Mouse (Mus musculus) layer of hippocampus, adult 18-20 months (tissue): ENCODE measurements around the gene Degs1. TPM values are rescaled to one million over a fixed set of nuclear protein-coding genes. Genes with fewer than 3 reads are reported as not detected.
A peak's percentile ranks its signal among the peaks of the same experiment; 100 is the strongest.
"Not testable (repeated sequence)": the region's sequence is repeated elsewhere in the genome, so short reads cannot be mapped to it uniquely, and the experiment has no call there.

Experiments used
- DNase-seq, 2 experiments: peaks; one replicate each; pipeline ENCODE4 v3.0.0; 2022; ENCODE audit warnings: low spot score in 2 of 2
- long read RNA-seq: library from polyadenylated mRNA; stranded (forward); transcript quantifications from one replicate; pipeline ENCODE4 v2.0.0, GENCODE M21; 2021
- total RNA-seq, 2 experiments: library from RNA; stranded (reverse); gene quantifications; 2 replicates each; pipeline ENCODE4 v1.2.3; 2021

The Degs1 gene
- 10 to 100 TPM; 68.8 to 68.9 TPM for total RNA-seq
- long read RNA-seq, transcript Degs1-201 (3 exons, 2,048 nt) = major isoform, 111 of 117 reads
- long read RNA-seq, partial matches to known transcripts = 1 of 117 reads
- long read RNA-seq, other reads (novel, unspliced or antisense) = 5 of 117 reads

DNA sequence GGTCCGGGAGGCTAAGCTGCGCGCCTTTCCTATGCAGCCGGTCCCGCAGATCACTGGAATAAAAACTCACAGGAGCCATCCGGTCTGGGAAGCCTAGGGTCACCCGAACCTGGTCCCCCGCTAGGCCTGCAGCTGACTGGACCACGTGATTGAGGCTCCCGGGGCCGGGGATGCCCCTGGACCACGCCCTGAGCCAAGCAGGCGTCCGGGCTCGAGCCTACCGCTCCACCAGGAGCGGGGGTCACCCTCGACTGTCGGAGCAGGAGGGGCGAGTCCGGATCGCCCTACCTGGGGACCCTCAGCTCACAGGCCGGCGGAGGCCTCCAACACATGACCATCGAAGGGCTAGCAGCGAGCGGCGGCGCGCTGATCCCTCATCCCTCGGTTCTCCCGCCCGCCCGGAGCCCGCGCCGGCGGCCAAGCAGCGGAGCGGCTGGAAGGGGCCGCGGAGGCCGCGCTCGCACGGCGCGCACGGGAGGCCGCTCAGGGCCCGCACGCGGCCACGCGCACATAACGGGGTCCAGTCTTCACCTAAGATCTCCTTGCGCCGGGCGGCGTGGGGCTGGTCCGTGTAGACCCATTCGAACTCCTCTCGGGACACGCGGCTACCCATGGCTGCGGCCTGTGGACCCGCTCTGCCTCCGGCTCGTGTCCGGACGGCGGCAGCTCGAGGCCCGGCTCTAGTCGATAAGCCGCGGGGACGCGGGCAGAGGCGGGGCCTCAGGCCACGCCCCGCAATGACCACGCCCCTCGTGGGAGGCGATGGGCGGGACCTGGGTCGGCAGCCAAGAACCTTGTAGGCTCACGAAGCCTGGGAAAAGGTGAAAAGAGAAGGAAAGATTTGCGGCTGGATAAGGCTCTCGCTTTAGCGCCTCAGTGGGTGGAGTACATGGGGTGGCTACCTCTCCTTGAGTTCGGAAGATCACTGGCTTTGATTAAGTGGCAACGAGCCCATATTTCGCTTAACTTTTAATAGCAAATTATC, at the start of gene Degs1:
TSS of gene Degs1 (minus strand) at position 714 of the 985 bp plus-strand sequence.
- peak; percentile 86 to 94 for DNase-seq

DNA sequence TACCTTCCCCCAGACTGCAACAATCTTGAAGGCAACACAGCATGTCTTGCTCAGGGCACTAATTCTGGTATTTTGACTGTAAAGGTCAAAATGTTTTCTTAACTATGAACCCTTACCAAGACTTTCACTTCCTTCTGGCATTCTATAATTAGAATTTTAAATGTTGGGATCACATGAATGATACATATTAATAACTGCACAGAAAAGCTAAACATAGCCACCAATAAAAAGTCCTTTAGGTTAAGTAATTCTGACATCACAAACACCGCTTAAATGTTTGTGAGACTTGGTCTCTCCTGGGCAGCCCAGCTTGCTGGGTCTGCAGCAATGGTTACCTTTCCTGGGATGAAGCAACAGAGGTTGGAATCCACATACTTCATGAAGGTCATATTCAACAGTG, 43.3 kb upstream of the Degs1 start:
- no peak for DNase-seq

DNA sequence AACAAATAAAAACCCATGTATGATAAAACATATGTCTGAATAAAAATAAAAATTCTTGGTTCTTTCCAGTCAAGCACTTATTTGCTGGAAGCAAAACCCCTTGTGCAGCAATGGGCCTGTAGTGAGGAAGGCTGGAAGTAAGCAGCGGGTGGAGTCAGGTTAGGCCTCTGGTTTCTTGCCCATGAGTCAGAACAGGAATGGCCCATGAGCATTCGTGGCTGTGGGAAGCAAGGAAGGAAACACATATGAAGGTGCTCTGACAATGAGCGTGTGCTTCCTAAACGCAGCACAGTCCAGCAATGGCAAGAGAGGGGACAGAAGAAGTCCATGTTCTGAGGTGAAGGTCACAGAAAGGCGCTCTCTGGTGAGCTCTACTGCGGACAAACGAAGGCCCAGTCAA, 41.9 kb upstream of the Degs1 start:
- no peak for DNase-seq

DNA sequence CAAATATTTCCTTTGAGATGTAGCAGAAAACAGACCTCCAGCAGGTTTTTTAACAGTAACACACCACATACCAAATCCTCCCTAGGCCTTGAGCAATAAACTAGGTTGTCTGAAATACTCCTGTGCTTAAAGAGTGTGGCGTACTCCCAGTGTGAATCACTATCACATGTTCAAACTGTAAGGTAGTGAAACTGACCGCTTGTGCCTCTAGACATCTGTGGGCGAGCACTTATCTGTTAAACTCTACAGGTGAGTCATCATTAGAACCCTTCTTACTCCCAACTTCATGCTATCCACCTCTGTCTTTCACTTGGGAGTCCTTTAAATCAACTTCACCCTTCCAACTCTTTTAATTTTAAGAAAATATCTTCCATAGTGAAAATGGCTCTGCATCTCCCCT, 40.5 kb upstream of the Degs1 start:
- no peak for DNase-seq

DNA sequence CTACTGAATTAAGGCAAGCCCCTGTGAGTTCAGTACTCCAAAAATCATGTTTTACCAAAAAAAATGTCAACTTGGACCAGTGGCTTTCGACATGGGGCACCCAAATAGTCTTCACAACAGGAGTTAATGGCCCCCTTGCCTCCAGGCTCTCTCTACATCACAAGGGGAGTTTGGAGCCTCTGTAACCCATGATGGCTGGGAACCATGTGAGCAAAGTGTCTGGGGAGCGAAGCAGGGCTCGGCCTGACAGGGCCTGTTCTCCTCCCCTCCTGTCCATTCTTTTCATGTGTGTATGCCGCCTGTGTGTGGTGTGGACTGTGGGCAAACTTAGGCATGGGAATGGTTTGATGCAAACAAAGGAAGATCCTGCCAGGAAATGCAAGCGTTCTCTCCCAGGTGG, 31.6 kb upstream of the Degs1 start:
- DNase-seq = no peak

DNA sequence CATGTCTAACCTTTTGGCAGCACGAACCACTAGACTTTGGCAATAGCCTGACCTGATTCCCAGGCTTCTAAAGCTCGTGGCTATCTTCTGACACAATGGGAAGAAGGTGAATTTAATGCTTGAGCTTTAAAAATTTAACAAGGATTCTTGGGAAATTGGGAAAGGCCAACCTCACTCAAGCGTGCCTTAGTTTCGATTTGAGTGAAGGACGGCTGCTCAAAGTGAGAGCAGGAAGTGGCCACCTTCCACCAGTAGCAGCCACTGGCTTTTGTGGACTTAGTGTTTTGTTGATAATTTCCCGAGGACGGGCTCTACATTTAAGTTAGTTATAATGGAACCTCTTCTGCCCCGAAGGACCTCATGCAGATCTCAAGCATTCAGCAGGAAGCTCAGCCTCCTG, 30.6 kb upstream of the Degs1 start:
- no peak for DNase-seq

DNA sequence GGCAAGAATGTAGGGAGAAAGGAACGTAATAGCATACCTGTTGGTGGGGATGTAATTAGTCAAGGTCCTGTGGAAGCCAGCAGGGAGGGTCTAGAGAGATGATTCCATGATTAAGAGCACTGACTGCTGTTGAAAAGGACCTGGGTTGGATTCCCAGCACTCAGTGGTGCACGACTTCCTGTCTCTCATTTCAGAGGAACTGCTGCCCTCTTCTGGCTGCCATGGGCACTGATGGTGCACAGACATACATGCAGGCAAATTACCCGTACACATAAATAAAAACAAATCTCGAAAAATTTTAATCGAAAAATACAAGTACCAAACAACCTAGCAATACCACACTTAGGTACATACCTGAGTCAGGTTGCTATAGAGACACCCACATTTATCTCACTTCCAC, 28.8 kb upstream of the Degs1 start:
- no peak for DNase-seq

DNA sequence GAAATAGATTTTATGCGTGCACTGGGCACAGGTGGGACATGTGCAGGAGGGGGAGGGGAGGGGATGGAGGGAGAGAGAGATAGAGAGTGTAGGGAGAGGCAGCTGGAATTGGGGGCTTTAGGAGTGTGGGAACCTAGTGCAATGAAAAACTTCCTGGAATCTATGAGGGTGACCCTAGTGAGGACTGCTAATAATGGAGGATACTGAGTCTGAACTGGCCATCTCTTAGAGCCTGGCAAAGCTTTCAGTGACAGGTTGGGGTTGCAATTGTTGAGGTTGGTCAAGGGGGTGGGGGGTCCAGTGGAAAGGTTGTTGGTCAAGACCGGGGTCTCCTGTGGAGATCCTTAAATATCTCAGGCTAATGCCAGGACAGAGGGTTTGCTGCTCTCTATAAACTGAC, 27.7 kb upstream of the Degs1 start:
- no peak for DNase-seq

DNA sequence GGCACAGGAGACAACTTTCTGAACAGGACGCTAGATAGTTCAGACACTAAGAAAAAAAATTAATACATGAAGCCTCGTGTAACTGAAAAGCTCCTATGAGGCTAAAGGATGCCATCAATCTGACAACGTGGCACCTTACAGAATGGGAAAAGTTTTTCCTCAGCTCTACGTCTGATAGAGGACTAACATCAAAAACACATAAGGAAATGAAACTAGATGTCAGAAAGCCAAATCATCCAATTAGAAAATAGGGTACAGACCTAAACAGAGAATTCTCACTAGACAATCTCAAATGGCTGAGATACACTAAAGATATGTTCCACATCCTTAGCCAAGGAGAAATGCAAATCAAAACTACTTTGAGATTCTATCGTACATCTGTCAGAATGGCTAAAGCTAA, 26.8 kb upstream of the Degs1 start:
- DNase-seq = no peak

DNA sequence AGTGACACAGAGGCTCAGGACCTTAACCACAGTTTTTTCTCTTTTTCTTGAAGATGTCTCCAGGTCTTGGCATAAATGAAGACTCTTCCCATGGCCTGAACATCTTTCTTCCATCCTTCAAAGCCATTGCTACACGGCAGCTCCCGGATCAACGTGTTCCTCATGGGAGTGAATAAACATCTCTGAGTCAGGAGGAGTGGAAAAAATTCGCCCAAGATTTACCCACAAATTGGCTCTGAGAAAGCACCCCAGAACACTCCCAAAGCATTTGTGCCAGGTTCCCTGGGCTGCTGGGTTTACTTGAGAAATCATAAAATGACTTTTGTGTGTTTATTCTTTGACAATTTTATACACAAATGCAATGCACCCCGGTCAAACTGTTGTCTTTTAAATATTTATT, 20.3 kb upstream of the Degs1 start:
- no peak for DNase-seq

DNA sequence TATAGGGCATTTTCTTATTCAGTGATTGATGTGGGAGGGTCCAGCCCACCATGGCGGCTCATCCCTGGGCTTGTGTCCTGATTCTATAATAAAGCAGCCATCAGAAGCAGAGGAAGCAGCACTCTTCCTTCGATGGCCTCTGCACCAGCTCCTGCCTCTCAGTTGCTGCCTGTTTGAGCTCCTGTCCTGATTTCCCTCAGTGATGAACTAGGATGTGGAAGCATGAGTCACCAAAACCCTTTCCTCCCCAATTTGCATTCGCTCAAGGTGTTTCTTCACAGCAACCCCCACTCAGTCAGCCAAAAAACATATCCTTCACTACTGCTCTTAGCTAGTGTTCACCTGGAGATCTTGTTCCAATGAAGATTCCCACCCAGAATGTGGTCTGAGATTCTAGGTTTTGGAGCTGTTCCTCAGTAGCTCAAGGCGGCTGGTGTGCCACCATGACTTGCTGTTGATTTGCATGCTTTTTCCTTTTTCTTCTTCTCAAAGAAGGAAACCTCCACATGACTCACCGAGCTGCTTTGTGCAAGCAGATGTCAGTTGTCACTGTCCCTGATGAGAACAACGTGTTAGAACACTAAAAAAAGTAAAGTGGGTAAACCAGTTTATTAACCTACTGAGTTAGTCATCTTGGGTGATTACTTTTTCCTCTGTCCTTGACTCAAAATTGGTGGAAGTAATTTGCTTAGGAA, 19.7 kb upstream of the Degs1 start:
- DNase-seq = peak in 1 of 2 experiments; percentile 37

DNA sequence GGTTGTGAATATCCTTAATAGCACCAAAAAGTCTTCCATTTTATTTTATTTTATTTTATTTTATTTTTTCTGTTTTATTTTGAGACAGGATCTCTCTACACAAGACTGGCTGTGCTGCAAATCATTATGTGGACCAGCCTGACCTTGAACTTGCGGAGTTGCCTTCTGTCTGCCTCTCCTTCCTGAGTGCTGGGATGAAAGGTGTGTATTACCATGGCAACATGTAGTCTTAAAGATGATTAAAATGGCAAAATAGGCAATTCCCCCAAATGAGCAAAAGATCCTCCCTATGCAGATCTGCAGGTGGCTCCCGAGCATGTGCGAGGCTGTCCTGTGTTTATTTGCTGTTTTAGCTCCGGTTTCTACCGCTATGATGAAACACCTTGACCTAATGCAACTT, 15.2 kb upstream of the Degs1 start:
- no peak for DNase-seq

DNA sequence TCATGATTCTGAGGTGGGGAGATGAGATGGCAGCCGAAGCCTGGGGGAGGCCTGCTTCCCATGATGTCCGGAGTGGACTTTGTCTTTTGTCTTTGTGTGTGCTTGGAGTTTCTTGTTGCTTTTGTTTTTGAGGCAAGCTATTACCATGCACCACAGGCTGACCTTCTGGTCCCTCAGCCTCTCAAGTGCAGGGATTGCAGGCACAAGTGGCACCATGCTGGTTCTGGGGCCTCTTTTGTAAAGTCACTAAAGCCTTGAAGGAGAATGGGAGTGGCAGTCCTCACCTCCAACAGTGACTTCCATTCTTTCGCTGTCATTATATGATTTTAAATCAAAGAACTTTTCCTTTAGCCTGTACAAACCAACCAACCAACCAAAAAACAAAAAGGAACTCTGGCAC, 14.6 kb upstream of the Degs1 start:
- DNase-seq = no peak

DNA sequence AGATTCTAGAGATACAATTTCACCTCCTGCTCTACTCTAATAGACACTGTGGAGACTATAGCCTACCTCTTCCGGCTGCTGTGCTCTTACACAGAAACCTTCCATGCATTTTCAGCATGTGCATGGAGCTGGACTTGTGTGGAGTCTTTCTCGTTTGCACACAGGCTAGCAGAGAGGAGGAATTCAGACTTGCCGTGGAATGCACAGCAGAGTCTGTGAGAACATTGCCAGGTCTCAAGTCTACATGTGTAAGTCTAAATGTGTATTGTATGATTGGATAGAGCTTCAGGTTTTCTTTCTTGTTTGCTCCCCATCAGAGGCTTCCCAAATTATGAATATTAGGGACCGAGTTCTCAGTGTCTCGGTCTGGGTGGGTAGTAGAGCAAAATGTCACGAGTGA, 14.2 kb upstream of the Degs1 start:
- no peak for DNase-seq

DNA sequence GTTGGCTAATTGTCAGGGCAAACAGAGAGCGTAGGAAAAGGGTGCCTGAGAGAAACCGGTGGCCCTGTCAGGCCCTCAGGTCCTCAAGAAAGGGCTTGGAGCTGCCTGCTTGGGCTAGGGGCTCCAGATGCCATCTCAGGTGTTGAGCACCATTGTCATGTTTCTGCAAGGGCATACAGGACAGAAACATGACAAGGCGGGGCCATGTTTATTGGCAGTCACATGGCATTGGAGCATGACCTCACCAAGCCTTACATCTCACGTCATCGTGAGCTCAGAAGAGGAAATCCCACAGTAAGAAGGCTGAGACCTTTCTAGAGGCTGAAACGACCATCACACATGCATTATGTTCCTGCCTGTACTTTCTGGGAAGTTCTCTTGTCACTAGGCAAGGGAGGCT, 13.5 kb upstream of the Degs1 start:
- DNase-seq = no peak

DNA sequence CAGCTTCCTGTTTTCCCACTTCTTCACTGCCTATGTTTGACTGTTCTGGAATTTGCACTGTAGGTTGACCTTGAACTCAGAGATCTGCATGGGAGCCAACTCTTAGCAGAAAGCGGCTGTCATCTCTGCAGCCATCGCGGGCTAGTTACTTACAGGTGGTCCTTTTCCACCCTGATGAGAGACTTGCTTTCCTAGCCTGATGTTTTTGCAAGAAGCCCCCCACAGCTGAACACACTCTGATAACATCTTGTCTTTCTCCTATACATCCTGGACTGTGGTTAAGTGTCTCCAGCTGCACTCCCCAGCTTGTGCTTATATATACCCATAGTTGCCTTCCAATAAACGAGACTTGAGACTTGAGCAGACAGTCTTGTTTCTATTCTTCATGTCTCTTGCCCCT, 9.7 kb upstream of the Degs1 start:
- no peak for DNase-seq

DNA sequence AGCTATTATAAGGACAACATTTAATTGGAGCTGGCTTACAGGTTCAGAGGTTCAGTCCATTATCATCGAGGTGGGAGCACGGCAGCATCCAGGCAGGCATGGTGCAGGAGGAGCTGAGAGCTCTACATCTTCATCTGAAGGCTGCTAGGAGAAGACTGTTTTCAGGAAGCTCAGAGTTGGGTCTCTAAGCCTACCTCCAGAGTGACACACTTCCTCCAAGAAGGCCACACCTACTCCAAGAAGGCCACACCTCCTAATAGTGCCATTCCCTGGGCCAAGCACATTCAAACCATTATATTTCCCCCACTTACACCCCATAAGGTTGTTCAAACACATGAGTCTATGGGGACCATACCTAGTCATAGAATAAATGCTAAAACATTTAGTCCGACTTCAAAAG, 8.1 kb upstream of the Degs1 start:
- DNase-seq = not testable (repeated sequence)

DNA sequence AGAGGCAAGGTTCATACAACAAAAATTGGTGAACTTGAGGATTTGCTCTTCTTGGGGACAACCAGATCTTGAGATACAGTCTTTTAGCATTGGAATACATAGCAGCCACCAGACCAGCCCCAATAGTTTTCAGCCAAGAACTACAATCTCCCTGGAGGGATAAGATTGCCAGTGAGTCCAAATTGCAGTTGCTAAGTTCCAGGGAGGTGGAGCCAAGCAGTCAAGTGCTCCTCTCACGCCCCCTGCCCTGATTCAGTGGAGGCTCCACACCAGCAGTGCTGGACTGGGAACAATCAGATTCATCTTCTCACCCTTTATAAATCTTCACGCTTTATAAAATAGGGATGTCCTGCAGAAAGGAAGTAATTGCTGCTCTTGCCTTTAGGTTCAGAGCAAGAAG, 7.2 kb upstream of the Degs1 start:
- DNase-seq = no peak

DNA sequence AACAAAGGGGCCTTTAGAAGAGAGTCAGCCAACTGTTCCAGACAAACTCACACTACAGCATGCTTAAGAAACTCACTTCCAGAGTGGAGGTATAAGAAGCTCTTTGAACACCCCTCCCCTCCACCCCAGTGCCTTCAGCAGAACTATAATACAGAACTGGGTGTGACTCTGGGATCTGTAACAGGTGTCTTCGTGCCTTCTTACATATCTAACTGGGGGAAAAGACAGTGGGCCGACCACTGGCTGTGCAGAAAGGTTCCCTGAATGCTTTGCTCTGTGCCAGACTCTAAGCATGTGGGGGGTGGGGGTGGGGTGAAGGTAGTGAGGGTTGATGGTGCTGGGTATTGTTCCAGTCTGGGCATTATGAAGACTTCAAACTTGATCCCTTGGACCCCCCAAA, 6.0 kb upstream of the Degs1 start:
- DNase-seq = no peak

DNA sequence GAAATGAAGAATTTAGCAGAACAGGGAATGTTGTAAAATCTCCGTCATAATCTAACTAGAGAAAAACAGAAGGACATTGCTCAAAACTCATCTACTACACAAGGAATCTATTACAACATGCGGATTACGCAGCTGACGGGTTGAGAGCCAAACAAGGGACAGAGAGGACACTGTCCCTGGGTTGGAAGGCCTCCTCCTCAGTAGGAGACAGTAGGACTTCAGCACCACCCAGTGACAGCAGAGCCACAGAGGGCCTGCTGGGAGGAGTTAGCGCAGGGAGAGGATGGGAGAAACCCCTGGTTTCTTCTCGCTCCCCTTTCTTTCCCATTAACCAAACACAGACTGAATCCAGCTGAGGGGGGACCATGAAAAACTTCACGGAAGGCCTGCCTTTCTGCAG, 5.2 kb upstream of the Degs1 start:
- DNase-seq = peak in 1 of 2 experiments; percentile 27

DNA sequence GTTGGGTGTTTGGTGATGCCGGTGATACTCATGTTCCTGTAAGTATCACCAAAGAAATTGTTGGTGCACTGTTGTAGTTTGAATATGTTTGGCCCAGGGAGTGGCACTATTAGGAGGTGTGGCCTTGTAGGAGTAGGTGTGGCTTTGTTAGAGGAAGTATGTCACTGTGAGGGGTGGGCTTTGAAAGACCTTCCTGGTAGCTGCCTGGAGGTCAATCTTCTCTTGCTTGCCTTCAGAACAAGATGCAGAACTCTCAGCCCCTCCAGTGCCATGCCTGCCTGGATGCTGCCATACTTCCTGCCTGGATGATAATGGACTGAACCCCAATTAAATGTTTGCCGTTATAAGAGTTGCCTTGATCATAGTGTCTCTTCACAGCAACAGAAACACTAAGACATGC, 2.2 kb upstream of the Degs1 start:
- no peak for DNase-seq

DNA sequence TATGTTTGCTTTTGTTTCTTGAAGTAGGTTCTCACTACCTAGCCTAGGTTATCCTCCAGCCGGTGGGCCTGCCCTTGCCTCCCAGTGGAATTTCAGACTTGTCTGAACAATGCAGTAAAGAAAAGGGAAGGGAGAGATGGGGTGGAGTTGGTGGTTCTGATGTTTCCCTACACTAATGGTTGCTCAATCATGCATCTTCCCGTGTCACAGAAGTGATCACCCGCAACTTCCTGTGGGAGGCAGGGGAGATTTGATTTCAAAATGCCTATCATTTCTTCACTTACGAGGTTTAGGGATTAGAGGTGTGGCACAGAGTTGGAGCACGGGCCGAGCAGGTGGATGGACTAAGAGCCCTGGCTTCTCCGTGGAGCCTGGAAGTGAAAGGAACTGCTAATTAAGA, 627 bp upstream of the Degs1 start:
- no peak for DNase-seq
